Mouse (Mus musculus) bone marrow, adult 2 months (tissue): Measurements from ENCODE around the gene Slfn4.

ENCODE experiments used
- CTCF ChIP-seq: fragments of 200-500 bp; IDR thresholded peaks from 2 replicates; pipeline ENCODE4 v1.5.1; 2011; ENCODE audit warnings: low read length, control low read depth; ENCODE audit not compliant: control insufficient read depth, insufficient read depth
- POLR2A ChIP-seq: fragments of 200-500 bp; IDR thresholded peaks from 2 replicates; pipeline ENCODE4 v1.6.1; 2011; ENCODE audit warnings: low read depth, mild to moderate bottlenecking, control low read depth, low read length, borderline replicate concordance; ENCODE audit not compliant: control insufficient read depth

- TF ChIP-seq CTCF = no peak
- TF ChIP-seq POLR2A = no peak
These were observed 64.8 kb downstream of the Slfn4 start for GRCm38 (mm10) chr11:83239811-83240210.
